Mouse (Mus musculus): ENCODE results near the gene B3galt5.
A peak's percentile ranks its signal among the peaks of the same experiment; 100 is the strongest.

Gene B3galt5

GRCm38 (mm10) chr16:96258429-96258828, 22.8 kb downstream of the B3galt5 start:
- DNase-seq (ENCODE audit: low spot score in 2 of 2) = peak; percentile 1 to 7

DNA sequence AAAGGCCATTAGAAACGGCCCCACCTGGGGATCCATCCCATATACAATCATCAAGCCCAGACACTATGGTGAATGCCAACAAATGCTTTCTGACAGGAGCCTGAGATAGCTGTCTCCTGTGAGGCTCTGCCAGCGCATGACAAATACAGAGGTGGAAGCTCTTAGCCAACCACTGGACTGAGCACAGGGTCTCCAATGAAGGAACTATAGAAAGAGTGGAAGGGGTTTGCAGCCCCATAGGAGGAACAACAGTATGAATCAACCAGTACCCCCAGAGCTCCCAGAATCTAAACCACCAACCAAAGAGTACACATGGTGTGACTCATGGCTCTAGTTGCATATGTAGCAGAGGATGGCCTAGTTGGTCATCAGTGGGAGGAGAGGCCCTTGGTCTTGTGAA, 36.1 kb downstream of the B3galt5 start:
- DNase-seq (ENCODE audit: low spot score in 2 of 2) = no peak

DNA sequence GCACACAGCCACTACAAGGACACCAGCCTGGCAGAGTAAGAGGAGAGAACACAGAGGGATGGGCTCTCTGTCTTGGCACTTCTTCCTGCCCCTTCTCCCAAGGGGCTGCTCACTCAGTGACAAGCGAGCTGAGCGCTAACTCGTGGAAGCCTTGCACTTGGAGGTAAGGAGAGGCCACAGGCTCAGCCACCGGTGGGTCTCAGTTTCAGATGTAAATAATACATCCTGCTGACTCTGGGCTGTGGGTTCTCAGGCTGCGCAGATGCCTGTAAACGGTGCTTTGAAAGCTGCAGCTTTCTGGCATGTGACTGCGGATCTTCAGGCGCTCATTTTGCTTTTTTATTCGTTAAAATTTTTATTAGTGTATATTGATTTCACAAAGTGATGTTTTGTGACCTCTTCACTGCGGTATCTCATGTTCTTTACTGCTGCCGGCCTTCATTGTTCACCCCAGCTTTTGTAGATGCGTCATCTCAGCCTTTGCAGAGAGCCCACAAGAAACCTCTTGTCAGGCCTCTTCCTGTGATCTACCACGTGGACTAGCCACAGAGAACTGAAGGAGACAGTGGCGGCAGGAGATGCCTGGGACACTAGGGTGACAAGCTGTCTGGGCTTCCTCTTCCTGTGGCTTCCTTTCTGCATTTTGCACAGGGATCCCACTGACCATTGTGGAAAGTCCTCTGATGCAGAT, 37.5 kb downstream of the B3galt5 start:
- no peak for DNase-seq (ENCODE audit: low spot score in 2 of 2)

DNA sequence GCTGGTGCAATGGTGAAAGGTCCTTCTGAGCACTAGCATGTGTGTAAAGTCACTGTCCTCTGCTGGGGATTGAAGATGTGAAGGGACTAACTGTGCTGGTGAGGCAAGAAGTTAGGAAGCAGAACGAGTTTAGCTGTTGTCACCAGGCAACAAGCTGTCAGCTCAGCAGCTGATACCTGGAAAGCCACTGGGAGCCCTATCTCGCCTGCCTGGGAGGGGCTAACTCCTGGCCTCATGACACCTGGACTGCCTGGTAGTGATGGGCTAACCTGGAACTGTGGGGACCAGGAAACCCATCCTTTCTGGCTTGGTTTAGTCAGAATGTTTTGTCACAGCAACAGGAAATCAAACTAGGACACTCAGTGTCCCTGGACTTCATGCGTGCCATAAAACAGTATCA, 41.0 kb downstream of the B3galt5 start:
- no peak for DNase-seq (ENCODE audit: low spot score in 2 of 2)

GRCm38 (mm10) chr16:96278491-96279224, 43.1 kb downstream of the B3galt5 start:
- no peak for DNase-seq (ENCODE audit: low spot score in 2 of 2)

DNA sequence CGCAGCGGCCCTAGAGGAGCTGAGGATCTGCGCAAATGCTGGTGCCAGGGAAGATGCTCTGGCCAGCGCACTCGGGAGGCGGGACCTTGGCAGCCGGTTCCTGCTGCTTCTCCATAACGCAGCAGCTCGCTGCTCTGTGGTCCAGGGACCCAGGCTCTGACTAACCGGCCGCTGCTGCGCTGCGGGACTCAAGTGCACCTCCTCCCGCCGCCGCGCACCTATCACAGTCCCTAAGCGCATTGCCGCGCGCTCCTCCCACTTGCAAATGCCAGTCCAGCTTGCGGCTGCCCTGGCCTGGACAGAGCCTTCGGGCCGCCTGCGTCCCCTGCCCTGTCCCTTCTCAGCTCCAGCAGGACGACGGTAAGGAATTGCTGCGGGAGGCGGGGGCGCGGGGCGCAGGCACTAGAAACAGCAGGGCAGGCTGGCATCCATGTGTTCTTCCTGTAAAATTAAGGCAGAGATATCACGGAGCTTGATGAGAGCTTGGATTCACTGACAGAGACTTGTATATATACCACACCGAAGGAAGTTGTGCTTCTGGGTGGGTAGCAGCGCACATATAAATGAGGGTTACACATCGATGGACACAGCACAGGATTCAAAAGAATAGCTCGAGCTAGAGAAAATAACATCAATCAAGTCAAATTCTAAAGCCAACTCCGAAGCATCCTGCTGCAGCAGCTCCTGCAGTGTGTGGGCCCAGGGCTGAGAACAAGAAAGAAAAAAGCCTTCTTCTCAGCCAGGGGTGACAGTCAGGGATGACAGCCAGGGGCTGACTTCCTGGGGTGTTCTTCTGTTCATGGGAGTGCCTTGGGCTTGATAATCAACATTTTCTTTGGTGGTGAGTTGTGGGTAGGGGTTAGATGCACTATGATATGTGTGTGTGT, 45.4 kb downstream of the B3galt5 start:
- no peak for DNase-seq (ENCODE audit: low spot score in 2 of 2)

GRCm38 (mm10) chr16:96282566-96282965, 47.0 kb downstream of the B3galt5 start:
- no peak for DNase-seq (ENCODE audit: low spot score in 2 of 2)

- DNase-seq (ENCODE audit: low spot score in 2 of 2) = no peak
Measured at GRCm38 (mm10) chr16:96291885-96292284, 56.3 kb downstream of the B3galt5 start.

DNA sequence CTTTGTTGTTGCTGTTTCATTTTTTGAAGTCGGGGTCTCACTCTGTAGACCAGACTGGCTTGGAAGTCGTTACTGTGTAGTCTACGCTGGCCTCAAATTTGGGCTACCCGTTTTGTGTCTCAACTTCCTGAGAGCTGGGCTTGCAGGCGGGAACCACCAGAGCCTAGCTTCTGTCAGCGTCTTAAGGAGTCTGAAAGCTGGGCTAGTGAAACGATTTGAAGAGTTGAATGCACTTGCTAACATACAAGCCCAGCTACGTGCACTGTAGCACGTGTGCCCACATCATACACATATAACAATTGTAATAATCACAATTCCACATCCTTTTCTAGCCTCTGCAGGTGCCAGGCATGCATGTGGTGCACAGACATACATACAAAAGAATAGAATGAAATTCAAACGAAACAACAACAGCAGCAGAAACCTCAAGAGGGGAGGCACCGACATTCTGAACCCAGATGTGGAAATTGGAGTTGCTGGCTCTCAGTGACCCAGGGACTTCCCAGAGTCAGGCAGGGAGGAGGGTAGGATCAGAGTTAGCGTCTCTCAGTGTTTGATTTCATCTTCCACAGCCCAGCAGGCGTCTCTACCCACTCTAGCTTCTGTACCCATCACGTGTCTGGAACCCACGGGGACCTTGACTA, 57.1 kb downstream of the B3galt5 start:
- DNase-seq (ENCODE audit: low spot score in 2 of 2) = no peak

DNA sequence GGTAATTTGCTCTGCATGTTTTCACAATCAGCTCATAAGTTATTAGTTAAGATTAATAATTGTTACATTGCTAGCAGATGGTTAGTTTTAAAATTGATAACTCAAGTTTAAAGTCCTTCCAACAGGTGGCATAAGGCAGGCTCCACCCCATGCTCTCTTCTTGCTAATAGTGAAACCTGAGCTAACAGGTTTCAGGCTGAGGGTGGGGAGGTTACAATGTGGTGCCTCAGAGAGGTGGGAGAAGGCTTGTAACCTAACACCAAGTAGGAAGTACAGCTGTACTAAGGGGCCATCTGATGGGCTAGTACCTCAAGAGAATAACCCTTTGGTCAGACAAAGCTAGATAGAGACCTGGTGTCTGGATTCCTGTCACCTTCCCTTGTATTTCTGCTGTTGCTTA, 62.5 kb downstream of the B3galt5 start:
- no peak for DNase-seq (ENCODE audit: low spot score in 2 of 2)

- DNase-seq (ENCODE audit: low spot score in 2 of 2) = no peak
Measured at GRCm38 (mm10) chr16:96298574-96298973, 63.0 kb downstream of the B3galt5 start.

- DNase-seq (ENCODE audit: low spot score in 2 of 2) = no peak
Measured at GRCm38 (mm10) chr16:96303356-96303755, 67.8 kb downstream of the B3galt5 start.

DNA sequence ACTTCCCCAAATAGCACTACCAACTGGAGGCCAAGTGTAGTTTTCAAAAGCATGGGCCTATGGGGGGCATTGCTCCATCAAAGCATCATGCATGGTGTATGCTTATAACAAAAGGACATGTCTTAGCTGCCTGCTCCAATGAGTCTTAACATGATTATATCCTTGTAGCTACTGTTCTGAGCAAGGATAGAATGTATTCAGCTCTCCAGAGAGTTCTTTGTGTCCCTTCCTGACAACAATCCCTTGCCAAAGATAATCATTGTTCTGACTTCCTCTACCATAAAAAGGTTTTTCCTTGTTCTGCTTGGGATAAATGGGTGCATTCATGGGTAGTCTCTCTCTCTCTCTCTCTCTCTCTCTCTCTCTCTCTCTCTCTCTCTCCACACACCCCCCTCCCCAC, 68.8 kb downstream of the B3galt5 start:
- DNase-seq (ENCODE audit: low spot score in 2 of 2) = no peak

DNA sequence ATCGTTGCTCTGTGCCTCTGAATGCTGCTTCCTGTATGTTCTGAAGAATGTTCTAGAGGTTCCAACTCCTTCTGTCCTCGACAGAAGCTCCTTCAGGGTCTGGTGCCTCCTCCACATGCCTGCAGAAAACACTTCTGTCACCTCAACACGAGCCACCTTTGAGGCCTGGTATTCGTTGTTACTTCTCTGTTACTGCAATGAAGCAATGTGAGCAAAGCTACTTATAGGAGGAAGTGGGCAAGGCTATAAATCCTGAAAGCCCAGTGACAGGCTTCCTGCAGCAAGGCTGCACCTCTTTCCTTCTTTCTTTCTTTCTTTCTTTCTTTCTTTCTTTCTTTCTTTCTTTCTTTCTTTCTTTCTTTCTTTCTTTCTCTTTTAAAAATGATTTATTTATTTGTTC, 71.3 kb downstream of the B3galt5 start:
- no peak for DNase-seq (ENCODE audit: low spot score in 2 of 2)

DNA sequence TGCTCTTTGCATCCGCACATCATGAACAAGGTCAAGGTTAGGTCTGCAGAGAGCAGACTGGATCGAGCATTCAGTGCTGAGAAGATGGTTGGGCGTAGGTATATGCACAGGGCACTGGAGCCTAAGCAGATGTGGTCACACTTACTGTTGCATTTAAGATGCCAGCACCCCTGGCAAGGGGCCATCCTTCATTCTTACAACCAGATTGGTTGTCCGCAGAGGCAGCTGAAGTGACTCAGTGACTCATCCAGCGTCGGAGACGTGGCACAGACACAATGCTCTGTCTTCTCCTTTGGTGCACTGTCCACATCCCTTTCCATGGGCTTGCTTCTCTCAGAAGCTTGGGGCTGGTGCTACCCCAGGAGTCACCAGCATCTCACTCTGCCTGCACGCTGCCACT, 82.2 kb downstream of the B3galt5 start:
- DNase-seq (ENCODE audit: low spot score in 2 of 2) = no peak

- DNase-seq (ENCODE audit: low spot score in 2 of 2) = no peak
Measured at GRCm38 (mm10) chr16:96322739-96323138, 87.1 kb downstream of the B3galt5 start.

GRCm38 (mm10) chr16:96323166-96323565, 87.6 kb downstream of the B3galt5 start:
- no peak for DNase-seq (ENCODE audit: low spot score in 2 of 2)

- DNase-seq (ENCODE audit: low spot score in 2 of 2) = no peak
Measured at GRCm38 (mm10) chr16:96326110-96326999, 90.8 kb downstream of the B3galt5 start.

GRCm38 (mm10) chr16:96327251-96327650, 91.7 kb downstream of the B3galt5 start:
- peak in 1 of 2 experiments; percentile 23 for DNase-seq (ENCODE audit: low spot score in 2 of 2)

DNA sequence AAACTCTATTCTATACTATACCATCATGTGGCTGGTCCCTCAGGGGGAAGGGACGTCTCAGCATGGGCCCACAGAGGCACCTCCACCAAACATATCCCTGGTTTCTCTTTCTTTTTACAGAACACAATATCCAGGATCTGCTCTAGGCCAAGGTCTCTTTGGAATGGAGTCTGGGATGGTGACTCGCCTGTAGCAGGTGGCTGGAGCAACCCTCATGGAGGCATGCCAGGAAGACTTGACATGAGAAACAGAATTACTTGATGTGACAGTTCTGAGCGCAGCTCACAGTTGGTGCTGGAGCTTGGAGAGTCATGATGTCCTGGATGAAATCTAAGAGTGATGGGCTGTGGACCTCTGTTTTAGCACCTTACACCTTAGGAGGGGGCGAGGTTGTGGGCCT, 104.0 kb downstream of the B3galt5 start:
- DNase-seq (ENCODE audit: low spot score in 2 of 2) = no peak

- DNase-seq (ENCODE audit: low spot score in 2 of 2) = no peak
Measured at GRCm38 (mm10) chr16:96341269-96341668, 105.7 kb downstream of the B3galt5 start.
